Mouse (Mus musculus) MEL (cell line): ENCODE results near the gene Piga. TPM values are rescaled to one million over a fixed set of nuclear protein-coding genes. Genes with fewer than 3 reads are reported as not detected.
A peak's percentile ranks its signal among the peaks of the same experiment; 100 is the strongest.

Experiments used
- DNase-seq: peaks from one replicate; pipeline ENCODE4 v3.0.0; 2011; ENCODE audit warnings: low read depth, low spot score
- H3K27ac ChIP-seq: 2 replicates; pipeline ENCODE4 v1.5.1; 2012; ENCODE audit warnings: low read depth, mild to moderate bottlenecking, control low read depth, low read length, moderate library complexity; ENCODE audit not compliant: control insufficient read depth
- H3K27me3 ChIP-seq, 2 experiments: fragments of 150-350 bp in 1 of 2; sonication (generic) in 1 of 2; 2 replicates each; pipeline ENCODE4 v1.6.1; 2012; ENCODE audit warnings: low read length in 2 of 2, mild to moderate bottlenecking in 2 of 2, improper control_type of control experiment in 1 of 2, moderate library complexity in 1 of 2; ENCODE audit not compliant: insufficient read depth in 2 of 2, control insufficient read depth in 1 of 2
- H3K36me3 ChIP-seq, 2 experiments: 2 replicates each; pipeline ENCODE4 v1.6.1; 2012 to 2014; ENCODE audit warnings: low read length in 2 of 2, improper control_type of control experiment in 1 of 2, inconsistent platforms in 1 of 2, mild to moderate bottlenecking in 1 of 2; ENCODE audit not compliant: insufficient read depth in 2 of 2, control insufficient read depth in 1 of 2
- H3K4me1 ChIP-seq, 2 experiments: fragments of 150-350 bp in 1 of 2; sonication (generic) in 1 of 2; 2 replicates each; pipeline ENCODE4 v1.6.1; 2012; ENCODE audit warnings: low read length in 2 of 2, improper control_type of control experiment in 1 of 2, mild to moderate bottlenecking in 1 of 2; ENCODE audit not compliant: insufficient read depth in 2 of 2, control insufficient read depth in 1 of 2
- H3K4me3 ChIP-seq, 2 experiments: fragments of 150-350 bp in 1 of 2; sonication (generic) in 1 of 2; 2 replicates each; pipeline ENCODE4 v1.5.1; 2012; ENCODE audit warnings: low read depth in 2 of 2, low read length in 2 of 2, mild to moderate bottlenecking in 2 of 2, moderate library complexity in 2 of 2, control low read depth in 1 of 2, improper control_type of control experiment in 1 of 2; ENCODE audit not compliant: control insufficient read depth in 1 of 2, insufficient read depth in 1 of 2
- H3K79me2 ChIP-seq: 2 replicates; pipeline ENCODE4 v1.6.1; 2012; ENCODE audit warnings: mild to moderate bottlenecking, low read length, moderate library complexity; ENCODE audit not compliant: control insufficient read depth, poor library complexity, insufficient read depth
- H3K9ac ChIP-seq: 2 replicates; pipeline ENCODE4 v1.6.1; 2012; ENCODE audit warnings: low read depth, mild to moderate bottlenecking, control low read depth, low read length, moderate library complexity; ENCODE audit not compliant: control insufficient read depth, poor library complexity, severe bottlenecking
- H3K9me3 ChIP-seq: fragments of 150-350 bp; sonication (generic); replicated peaks from 2 replicates; pipeline ENCODE4 v1.6.1; 2012; ENCODE audit warnings: mild to moderate bottlenecking, low read length, improper control_type of control experiment, moderate library complexity; ENCODE audit not compliant: insufficient read depth
- BHLHE40 ChIP-seq: IDR thresholded peaks from 2 replicates; pipeline ENCODE4 v1.6.1; 2012; ENCODE audit warnings: low read depth, mild to moderate bottlenecking, inconsistent platforms, low read length, improper control_type of control experiment, borderline replicate concordance
- CHD2 ChIP-seq: IDR thresholded peaks from 2 replicates; pipeline ENCODE4 v1.6.1; 2011; ENCODE audit warnings: low read length, improper control_type of control experiment
- E2F4 ChIP-seq: IDR thresholded peaks from 2 replicates; pipeline ENCODE4 v1.6.1; 2011; ENCODE audit warnings: low read depth, low read length, improper control_type of control experiment, borderline replicate concordance
- ELF1 ChIP-seq: IDR thresholded peaks from 2 replicates; pipeline ENCODE4 v1.6.1; 2014; ENCODE audit warnings: low read depth, mild to moderate bottlenecking, inconsistent platforms, low read length, improper control_type of control experiment, moderate library complexity
- EP300 ChIP-seq, 2 experiments: IDR thresholded peaks; 2 replicates each; pipeline ENCODE4 v1.6.1; 2011; ENCODE audit warnings: improper control_type of control experiment in 2 of 2, low read length in 2 of 2, low read depth in 1 of 2, mild to moderate bottlenecking in 1 of 2
- ETS1 ChIP-seq: IDR thresholded peaks from 2 replicates; pipeline ENCODE4 v1.6.1; 2012; ENCODE audit warnings: low read depth, mild to moderate bottlenecking, inconsistent platforms, low read length, improper control_type of control experiment, moderate library complexity
- GABPA ChIP-seq: IDR thresholded peaks from 2 replicates; pipeline ENCODE4 v1.6.1; 2012; ENCODE audit warnings: low read depth, mild to moderate bottlenecking, inconsistent platforms, low read length, improper control_type of control experiment, moderate library complexity
- HCFC1 ChIP-seq: IDR thresholded peaks from 2 replicates; pipeline ENCODE4 v1.6.1; 2012; ENCODE audit warnings: low read depth, mild to moderate bottlenecking, inconsistent platforms, low read length, improper control_type of control experiment, moderate library complexity
- JUND ChIP-seq: IDR thresholded peaks from 2 replicates; pipeline ENCODE4 v1.6.1; 2011; ENCODE audit warnings: low read depth, mild to moderate bottlenecking, improper control_type of control experiment, low read length
- KAT2A ChIP-seq: conservative IDR thresholded peaks from 2 replicates; pipeline ENCODE4 v1.6.1; 2012; ENCODE audit warnings: low read depth, low read length, improper control_type of control experiment, inconsistent platforms
- MAFK ChIP-seq: IDR thresholded peaks from 2 replicates; pipeline ENCODE4 v1.6.1; 2011; ENCODE audit warnings: low read depth, mild to moderate bottlenecking, low read length, improper control_type of control experiment, borderline replicate concordance
- MAX ChIP-seq: IDR thresholded peaks from 2 replicates; pipeline ENCODE4 v1.6.1; 2011; ENCODE audit warnings: low read length, improper control_type of control experiment
- MAZ ChIP-seq: IDR thresholded peaks from 2 replicates; pipeline ENCODE4 v1.6.1; 2012; ENCODE audit warnings: low read depth, mild to moderate bottlenecking, inconsistent platforms, low read length, improper control_type of control experiment
- MEF2A ChIP-seq: IDR thresholded peaks from 2 replicates; pipeline ENCODE4 v1.6.1; 2014; ENCODE audit warnings: low read depth, mild to moderate bottlenecking, inconsistent platforms, low read length, improper control_type of control experiment; ENCODE audit not compliant: poor library complexity, insufficient replicate concordance, severe bottlenecking; ENCODE audit errors: extremely low read depth
- MYB ChIP-seq: IDR thresholded peaks from 2 replicates; pipeline ENCODE4 v1.6.1; 2011; ENCODE audit warnings: mild to moderate bottlenecking, low read depth, low read length, improper control_type of control experiment
- MYC ChIP-seq: IDR thresholded peaks from 2 replicates; pipeline ENCODE4 v1.6.1; 2011; ENCODE audit warnings: low read depth, mild to moderate bottlenecking, low read length, improper control_type of control experiment, moderate library complexity
- NELFE ChIP-seq: IDR thresholded peaks from 2 replicates; pipeline ENCODE4 v1.6.1; 2011; ENCODE audit warnings: low read depth, low read length, improper control_type of control experiment
- NRF1 ChIP-seq: IDR thresholded peaks from 2 replicates; pipeline ENCODE4 v1.6.1; 2014; ENCODE audit warnings: low read depth, mild to moderate bottlenecking, inconsistent platforms, low read length, improper control_type of control experiment, moderate library complexity; ENCODE audit not compliant: poor library complexity, insufficient read depth, severe bottlenecking
- POLR2A ChIP-seq, 2 experiments: IDR thresholded peaks; 2 replicates each; pipeline ENCODE4 v1.6.1; 2011 to 2012; ENCODE audit warnings: low read length in 2 of 2, mild to moderate bottlenecking in 2 of 2, control low read depth in 1 of 2, improper control_type of control experiment in 1 of 2, low read depth in 1 of 2, moderate library complexity in 1 of 2; ENCODE audit not compliant: control insufficient read depth in 1 of 2, insufficient read depth in 1 of 2, poor library complexity in 1 of 2
- POLR2AphosphoS2 ChIP-seq: IDR thresholded peaks from 2 replicates; pipeline ENCODE4 v1.6.1; 2011; ENCODE audit warnings: low read length, improper control_type of control experiment
- POLR2AphosphoS5 ChIP-seq: IDR thresholded peaks from 2 replicates; pipeline ENCODE4 v1.6.1; 2012; ENCODE audit warnings: low read depth, borderline replicate concordance, mild to moderate bottlenecking, inconsistent platforms, low read length, moderate library complexity, mixed read lengths
- RAD21 ChIP-seq: IDR thresholded peaks from 2 replicates; pipeline ENCODE4 v1.6.1; 2011; ENCODE audit warnings: mild to moderate bottlenecking, low read depth, low read length, improper control_type of control experiment
- SIN3A ChIP-seq: IDR thresholded peaks from 2 replicates; pipeline ENCODE4 v1.6.1; 2012; ENCODE audit warnings: low read length, improper control_type of control experiment, inconsistent platforms
- TAL1 ChIP-seq: IDR thresholded peaks from 2 replicates; pipeline ENCODE4 v1.6.1; 2012; ENCODE audit warnings: mild to moderate bottlenecking, inconsistent platforms, low read length, moderate library complexity, mixed read lengths
- TBP ChIP-seq: IDR thresholded peaks from 2 replicates; pipeline ENCODE4 v1.8.0; 2011; ENCODE audit warnings: low read depth, low read length, improper control_type of control experiment
- UBTF ChIP-seq: IDR thresholded peaks from 2 replicates; pipeline ENCODE4 v1.6.1; 2012; ENCODE audit warnings: low read depth, mild to moderate bottlenecking, inconsistent platforms, low read length, improper control_type of control experiment, moderate library complexity, borderline replicate concordance; ENCODE audit not compliant: insufficient read depth
- USF2 ChIP-seq, 2 experiments: IDR thresholded peaks; 2 replicates each; pipeline ENCODE4 v1.6.1; 2011 to 2012; ENCODE audit warnings: improper control_type of control experiment in 2 of 2, low read length in 2 of 2, borderline replicate concordance in 1 of 2, inconsistent platforms in 1 of 2, low read depth in 1 of 2, mild to moderate bottlenecking in 1 of 2; ENCODE audit not compliant: insufficient read depth in 1 of 2
- ZC3H11A ChIP-seq: IDR thresholded peaks from 2 replicates; pipeline ENCODE4 v1.6.1; 2012; ENCODE audit warnings: low read depth, mild to moderate bottlenecking, inconsistent platforms, low read length, improper control_type of control experiment
- ZKSCAN1 ChIP-seq: IDR thresholded peaks from 2 replicates; pipeline ENCODE4 v1.6.1; 2012; ENCODE audit warnings: low read depth, mild to moderate bottlenecking, inconsistent platforms, low read length, improper control_type of control experiment, moderate library complexity
- ZMIZ1 ChIP-seq: IDR thresholded peaks from 2 replicates; pipeline ENCODE4 v1.6.1; 2012; ENCODE audit warnings: low read depth, mild to moderate bottlenecking, inconsistent platforms, low read length, improper control_type of control experiment, moderate library complexity
- ZNF384 ChIP-seq: IDR thresholded peaks from 2 replicates; pipeline ENCODE4 v1.6.1; 2012; ENCODE audit warnings: low read depth, mild to moderate bottlenecking, inconsistent platforms, low read length, improper control_type of control experiment
- polyA plus RNA-seq, 2 experiments: library from polyadenylated mRNA; stranded (reverse) in 1 of 2; unstranded in 1 of 2; fragments of >175 nt in 1 of 2; fragments of >200 nt in 1 of 2; gene quantifications; 2 replicates each; pipeline versions ENCODE4 v1.2.1 to v1.2.4; 2012; ENCODE audit warnings: low replicate concordance in 2 of 2, low read depth in 1 of 2; ENCODE audit not compliant: insufficient read length in 2 of 2, insufficient read depth in 1 of 2, missing spikeins in 1 of 2
- total RNA-seq: library from RNA; depleted of rRNA; stranded (reverse); fragments of 300-350 nt; gene quantifications from 2 replicates; pipeline ENCODE4 v1.2.3, GENCODE M21; 2012

Piga gene
- total and polyA plus RNA-seq, 3 experiments: 21.5 to 41.2 (median 30.0) TPM

- H3K27ac ChIP-seq: no peak overlapping the region
- no peak for DNase-seq
- H3K36me3 ChIP-seq: peaks cover 21 to 44% of the 10 kb centered on the region in 2 experiments
- H3K27me3 ChIP-seq: no peaks in the 10 kb centered on the region
- H3K9me3 ChIP-seq: no peaks in the 10 kb centered on the region
- H3K79me2 ChIP-seq: peaks cover 17% of the 10 kb centered on the region
- H3K4me1 ChIP-seq: peaks cover 32 to 33% of the 10 kb centered on the region in 2 experiments
- TF ChIP-seq MYC: peak; percentile 68
- TF ChIP-seq MAX: peak; percentile 52
- no peak for TF ChIP-seq GABPA
- peak overlapping the region; percentile 68 to 87 for H3K4me3 ChIP-seq
- H3K9ac ChIP-seq: peak overlapping the region; percentile 71
Measured at GRCm38 (mm10) chrX:164420518-164420917, 931 bp downstream of the Piga start.

- DNase-seq: peak; percentile 52
- peaks cover 54 to 58% of the 10 kb centered on the region in 2 experiments for H3K36me3 ChIP-seq
- H3K79me2 ChIP-seq: peaks cover 16% of the 10 kb centered on the region
- no peaks in the 10 kb centered on the region for H3K27me3 ChIP-seq
- H3K27ac ChIP-seq: peak overlapping the region; percentile 68
- no peaks in the 10 kb centered on the region for H3K9me3 ChIP-seq
- H3K9ac ChIP-seq: no peak overlapping the region
- peak overlapping the region in 1 of 2 experiments; percentile 35; a peak in 2 of 4 replicates for H3K4me3 ChIP-seq
- H3K4me1 ChIP-seq: peaks cover 25 to 49% of the 10 kb centered on the region in 2 experiments
- TF ChIP-seq ZNF384 (no peak), TBP (no peak), SIN3A (peak; percentile 76), UBTF (no peak), NRF1 (no peak), ZMIZ1 (no peak), MEF2A (peak; percentile 95), POLR2AphosphoS2 (no peak), TAL1 (peak; percentile 53), MAZ (no peak), HCFC1 (peak; percentile 16; the same call in 1 of the 2 replicates), JUND (no peak), EP300 (IDR thresholded peaks at IDR 0.05; ENCODE audit: low read depth in 1 of 2, low read length in 2 of 2) (peak; percentile 90 to 93), ZKSCAN1 (no peak), USF2 (IDR thresholded peaks at IDR 0.05; ENCODE audit: borderline replicate concordance in 1 of 2, insufficient read depth in 1 of 2, low read depth in 1 of 2, low read length in 2 of 2) (no peak), RAD21 (no peak), ELF1 (no peak), POLR2A (IDR thresholded peaks at IDR 0.05; ENCODE audit: control insufficient read depth in 1 of 2, insufficient read depth in 1 of 2, low read depth in 1 of 2, low read length in 2 of 2, poor library complexity in 1 of 2) (no peak), MAFK (0 out of 2 replicates have a peak, but pooled peaks have one; percentile 51), ZC3H11A (no peak), NELFE (no peak), MYB (peak; percentile 84), ETS1 (peak; percentile 92), POLR2AphosphoS5 (no peak), KAT2A (no peak; the same call in 1 of the 2 replicates), CHD2 (no peak; the same call in 1 of the 2 replicates), BHLHE40 (peak; percentile 52; the same call in 1 of the 2 replicates), E2F4 (no peak)
Measured at GRCm38 (mm10) chrX:164424821-164425220, 5.2 kb downstream of the Piga start.
